Mouse (Mus musculus) liver, adult 2 months (tissue): ENCODE results near the gene Muc2. TPM values are rescaled to one million over a fixed set of nuclear protein-coding genes. Genes with fewer than 3 reads are reported as not detected.
"Not testable (repeated sequence)": the region's sequence is repeated elsewhere in the genome, so short reads cannot be mapped to it uniquely, and the experiment has no call there.

Experiments used
- DNase-seq: peaks from one replicate; pipeline ENCODE4 v3.0.0-alpha.2; 2011; ENCODE audit warnings: low read depth, low spot score; ENCODE audit errors: extremely low read depth
- H3K27ac ChIP-seq: fragments of 200-500 bp; replicated peaks from 2 replicates; pipeline ENCODE4 v1.5.1; 2012; ENCODE audit warnings: low read depth, mild to moderate bottlenecking, control low read depth, inconsistent platforms, low read length; ENCODE audit not compliant: insufficient read depth
- H3K27me3 ChIP-seq: fragments of 200-500 bp; 2 replicates; pipeline ENCODE4 v1.6.1; 2012; ENCODE audit warnings: mild to moderate bottlenecking, moderate library complexity, low read length, inconsistent platforms; ENCODE audit not compliant: control insufficient read depth, insufficient read depth
- H3K36me3 ChIP-seq: fragments of 200-500 bp; 2 replicates; pipeline ENCODE4 v1.6.1; 2012; ENCODE audit warnings: low read length, inconsistent platforms; ENCODE audit not compliant: control insufficient read depth, insufficient read depth
- H3K4me1 ChIP-seq: fragments of 200-500 bp; 2 replicates; pipeline ENCODE4 v1.6.1; 2011; ENCODE audit warnings: low read length; ENCODE audit not compliant: control insufficient read depth, insufficient read depth
- H3K4me3 ChIP-seq: fragments of 200-500 bp; 2 replicates; pipeline ENCODE4 v1.5.1; 2011; ENCODE audit warnings: low read depth, mild to moderate bottlenecking, control low read depth, low read length, moderate library complexity; ENCODE audit not compliant: insufficient read depth
- H3K79me2 ChIP-seq: fragments of 200-500 bp; 2 replicates; pipeline ENCODE4 v1.6.1; 2012; ENCODE audit warnings: inconsistent platforms, mild to moderate bottlenecking, low read length, moderate library complexity; ENCODE audit not compliant: control insufficient read depth, insufficient read depth
- H3K9ac ChIP-seq: fragments of 200-500 bp; 2 replicates; pipeline ENCODE4 v1.6.1; 2012; ENCODE audit warnings: low read depth, mild to moderate bottlenecking, control low read depth, inconsistent platforms, low read length
- CTCF ChIP-seq: fragments of 200-500 bp; IDR thresholded peaks from 2 replicates; pipeline ENCODE4 v1.5.1; 2011; ENCODE audit warnings: low read depth, low read length, control low read depth
- POLR2A ChIP-seq: fragments of 200-500 bp; IDR thresholded peaks from 2 replicates; pipeline ENCODE4 v1.6.1; 2011; ENCODE audit warnings: low read length, control low read depth; ENCODE audit not compliant: insufficient read depth; ENCODE audit errors: extremely low read depth
- WGBS: fragments of 180-500 bp; shearing (Covaris S2); methylation state at CpG from one replicate; pipeline ENCODE4 v1.1.7; 2018; 5-methylcytosine and 5-hydroxymethylcytosine counted together
- polyA plus RNA-seq: library from polyadenylated mRNA; depleted of rRNA; stranded (reverse); fragments of >200 nt; gene quantifications from 2 replicates; pipeline ENCODE4 v1.2.3, GENCODE M21; 2012
- total RNA-seq: library from RNA; depleted of rRNA; stranded (reverse); fragments of >200 nt; gene quantifications from 2 replicates; pipeline ENCODE4 v1.2.3, GENCODE M21; 2014

The Muc2 gene
- total and polyA plus RNA-seq, 2 experiments = 3.7 TPM; not detected in 1

GRCm38 (mm10) chr7:141660346-141660745, 29.8 kb upstream of the Muc2 start:
- H3K79me2 ChIP-seq = no peaks in the 10 kb centered on the region
- H3K27me3 ChIP-seq = no peaks in the 10 kb centered on the region
- WGBS = 93% methylated on average over 1 of the region's 1 CpGs
- no peak overlapping the region for H3K4me3 ChIP-seq
- H3K9ac ChIP-seq = no peak overlapping the region
- no peak for DNase-seq
- H3K4me1 ChIP-seq = no peaks in the 10 kb centered on the region
- no peaks in the 10 kb centered on the region for H3K36me3 ChIP-seq
- TF ChIP-seq CTCF (no peak), POLR2A (no peak)
- H3K27ac ChIP-seq = no peak overlapping the region

DNA sequence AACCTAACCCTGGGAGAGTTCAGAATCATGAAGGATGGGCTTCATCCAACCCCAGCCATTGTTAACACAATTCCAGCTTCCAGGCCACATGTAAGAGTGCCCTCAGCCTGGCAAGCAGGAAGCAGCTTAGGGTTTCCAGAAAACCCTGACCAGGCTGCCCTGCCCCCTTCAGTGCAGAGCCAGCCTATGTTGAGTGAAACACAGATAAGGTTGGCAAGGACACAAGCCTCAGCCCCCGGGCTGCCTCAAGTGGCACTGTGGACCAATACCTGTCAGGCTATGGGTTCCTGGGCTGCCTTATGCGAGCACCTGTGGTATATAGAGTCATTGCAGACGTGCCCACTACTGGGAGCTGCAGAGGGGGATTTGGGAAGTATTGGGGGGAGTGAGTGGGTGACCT, 28.7 kb upstream of the Muc2 start:
- Histone ChIP-seq H3K36me3 (no peaks in the 10 kb centered on the region), H3K4me1 (no peaks in the 10 kb centered on the region), H3K27me3 (no peaks in the 10 kb centered on the region), H3K9ac (no peak overlapping the region), H3K4me3 (no peak overlapping the region), H3K27ac (no peak overlapping the region), H3K79me2 (no peaks in the 10 kb centered on the region)
- WGBS = 79% methylated on average over 3 of the region's 3 CpGs
- TF ChIP-seq CTCF = no peak
- no peak for TF ChIP-seq POLR2A
- no peak for DNase-seq

- no peaks in the 10 kb centered on the region for H3K36me3 ChIP-seq
- H3K9ac ChIP-seq = no peak overlapping the region
- no peaks in the 10 kb centered on the region for H3K4me1 ChIP-seq
- no peak overlapping the region for H3K4me3 ChIP-seq
- WGBS = 84% methylated on average over 5 of the region's 5 CpGs
- no peak for DNase-seq
- no peak overlapping the region for H3K27ac ChIP-seq
- no peaks in the 10 kb centered on the region for H3K27me3 ChIP-seq
- TF ChIP-seq POLR2A = no peak
- TF ChIP-seq CTCF = no peak
- no peaks in the 10 kb centered on the region for H3K79me2 ChIP-seq
These were observed 27.9 kb upstream of the Muc2 start for GRCm38 (mm10) chr7:141662223-141662622.

DNA sequence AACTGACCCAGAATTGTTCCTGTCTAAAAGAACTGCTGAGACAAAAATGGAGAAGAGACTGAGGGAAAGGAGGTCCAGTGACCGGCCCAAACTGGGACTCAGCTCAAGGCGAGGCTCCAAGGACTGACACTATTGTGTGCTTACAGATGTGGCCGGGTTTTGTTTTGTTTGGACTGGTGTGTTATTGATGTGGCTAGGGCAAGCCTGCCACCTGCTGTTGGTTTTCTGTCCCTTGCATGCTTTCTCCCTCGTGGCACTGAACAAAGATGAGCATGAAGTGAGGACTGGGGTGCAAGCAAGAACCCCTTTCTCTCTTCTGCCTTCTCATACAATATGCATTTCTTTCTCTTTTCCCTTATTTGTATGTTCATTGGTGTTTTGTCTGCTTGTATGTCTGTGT, 23.9 kb upstream of the Muc2 start:
- Histone ChIP-seq H3K27ac (no peak overlapping the region), H3K4me1 (no peaks in the 10 kb centered on the region), H3K4me3 (no peak overlapping the region), H3K79me2 (no peaks in the 10 kb centered on the region), H3K27me3 (no peaks in the 10 kb centered on the region), H3K36me3 (no peaks in the 10 kb centered on the region), H3K9ac (no peak overlapping the region)
- peak; percentile 44 for DNase-seq
- peak; percentile 77 for TF ChIP-seq CTCF
- TF ChIP-seq POLR2A = no peak
- 3% methylated on average over 4 of the region's 4 CpGs for WGBS

DNA sequence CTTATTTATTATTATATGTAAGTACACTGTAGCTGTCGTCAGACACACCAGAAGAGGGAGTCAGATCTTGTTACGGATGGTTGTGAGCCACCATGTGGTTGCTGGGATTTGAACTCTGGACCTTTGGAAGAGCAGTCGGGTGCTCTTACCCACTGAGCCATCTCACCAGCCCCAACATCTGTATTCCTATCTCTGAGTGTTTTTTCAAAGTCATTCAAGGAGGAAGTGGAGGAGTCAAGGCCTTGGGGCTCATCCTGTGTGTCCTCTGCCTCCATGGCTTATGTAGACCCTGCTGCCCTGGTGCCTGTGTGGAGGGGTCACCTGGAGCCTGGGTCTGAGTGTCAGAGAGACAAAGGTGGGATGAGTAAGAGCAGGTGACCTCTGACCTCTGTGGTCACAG, 21.0 kb upstream of the Muc2 start:
- H3K27me3 ChIP-seq, H3K9ac ChIP-seq, H3K79me2 ChIP-seq, H3K27ac ChIP-seq, H3K4me3 ChIP-seq, H3K36me3 ChIP-seq, DNase-seq, H3K4me1 ChIP-seq: not testable (repeated sequence)
- WGBS = 83% methylated on average over 3 of the region's 3 CpGs

GRCm38 (mm10) chr7:141670999-141671398, 19.1 kb upstream of the Muc2 start:
- H3K27ac ChIP-seq = no peak overlapping the region
- no peaks in the 10 kb centered on the region for H3K27me3 ChIP-seq
- 78% methylated on average over 4 of the region's 4 CpGs for WGBS
- H3K4me1 ChIP-seq = no peaks in the 10 kb centered on the region
- TF ChIP-seq CTCF (peak; percentile 58), POLR2A (no peak)
- H3K36me3 ChIP-seq = no peaks in the 10 kb centered on the region
- H3K9ac ChIP-seq = no peak overlapping the region
- no peak overlapping the region for H3K4me3 ChIP-seq
- no peaks in the 10 kb centered on the region for H3K79me2 ChIP-seq
- peak; percentile 31 for DNase-seq
